Mouse (Mus musculus): ENCODE results near the gene Prelid3b.

DNA sequence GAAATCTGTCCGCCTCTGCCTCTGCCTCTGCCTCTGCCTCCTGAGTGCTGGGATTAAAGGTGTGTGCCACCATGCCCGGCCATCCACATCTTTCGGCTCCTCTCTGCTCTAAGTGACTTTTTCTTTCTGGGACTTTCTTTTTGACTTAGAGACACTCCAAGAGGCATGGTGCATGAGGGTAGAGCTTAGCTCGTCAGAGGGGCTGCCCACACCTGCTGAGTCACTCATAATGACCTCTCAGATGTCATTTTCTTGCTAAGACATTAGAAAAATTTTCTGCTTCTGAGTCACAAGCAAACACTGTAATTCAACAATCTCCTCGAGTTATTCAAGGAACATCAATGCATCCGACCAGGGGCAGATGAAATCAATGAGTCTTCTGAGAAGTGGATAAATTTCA, 27.9 kb downstream of the Prelid3b start:
- TF ChIP-seq CEBPB (IDR thresholded peaks at IDR 0.05; ENCODE audit: low read depth) = no peak
- no peak for TF ChIP-seq CTCF (IDR thresholded peaks at IDR 0.05; ENCODE audit: control insufficient read depth, insufficient read depth, insufficient read length)
- TF ChIP-seq MAX (IDR thresholded peaks at IDR 0.05) = no peak
- TF ChIP-seq USF1 (IDR thresholded peaks at IDR 0.05; ENCODE audit: low read depth) = no peak
- TF ChIP-seq MYOD1 (IDR thresholded peaks at IDR 0.05; ENCODE audit: control insufficient read depth, insufficient read length, low read depth) = peak; percentile 41
